Mouse (Mus musculus) liver, embryonic 12.5 days (tissue): Measurements from ENCODE around the gene Gm5861. TPM values are rescaled to one million over a fixed set of nuclear protein-coding genes. Genes with fewer than 3 reads are reported as not detected.
"Not testable (repeated sequence)": the region's sequence is repeated elsewhere in the genome, so short reads cannot be mapped to it uniquely, and the experiment has no call there.

Experiments used
- ATAC-seq: fragments of 200-750 bp; cut with Nextera tagmentation; 2 replicates; pipeline ENCODE4 v1.8.0; 2017; ENCODE audit warnings: moderate number of reproducible peaks, mild to moderate bottlenecking, moderate library complexity
- H3K27ac ChIP-seq: fragments of 300-500 bp; sonication (generic); 2 replicates; pipeline ENCODE4 v1.5.1; 2016; ENCODE audit warnings: mild to moderate bottlenecking
- H3K27me3 ChIP-seq: fragments of 300-500 bp; sonication (generic); replicated peaks from 2 replicates; pipeline ENCODE4 v1.6.1; 2016; ENCODE audit warnings: mild to moderate bottlenecking, moderate library complexity
- H3K36me3 ChIP-seq: fragments of 300-500 bp; sonication (generic); 2 replicates; pipeline ENCODE4 v1.6.1; 2016; ENCODE audit warnings: mild to moderate bottlenecking, moderate library complexity
- H3K4me1 ChIP-seq: fragments of 300-500 bp; sonication (generic); 2 replicates; pipeline ENCODE4 v1.6.1; 2016
- H3K4me2 ChIP-seq: fragments of 300-500 bp; sonication (generic); 2 replicates; pipeline ENCODE4 v1.6.1; 2016; ENCODE audit warnings: mild to moderate bottlenecking, moderate library complexity
- H3K4me3 ChIP-seq: fragments of 300-500 bp; sonication (generic); 2 replicates; pipeline ENCODE4 v1.5.1; 2016; ENCODE audit warnings: mild to moderate bottlenecking, moderate library complexity
- H3K9ac ChIP-seq: fragments of 300-500 bp; sonication (generic); 2 replicates; pipeline ENCODE4 v1.6.1; 2016; ENCODE audit warnings: mild to moderate bottlenecking, moderate library complexity
- H3K9me3 ChIP-seq: fragments of 300-500 bp; sonication (generic); replicated peaks from 2 replicates; pipeline ENCODE4 v1.6.1; 2016; ENCODE audit warnings: mild to moderate bottlenecking, moderate library complexity
- WGBS: fragments of 180-500 bp; shearing (Covaris S2); methylation state at CpG from one replicate; pipeline ENCODE4 v1.1.7; 2016; ENCODE audit not compliant: insufficient replicate concordance; 5-methylcytosine and 5-hydroxymethylcytosine counted together
- polyA plus RNA-seq: library from polyadenylated mRNA; unstranded; fragments of >200 nt; fragmentation: Nextera tagmentation; extraction: Ambion mirVana; gene quantifications from 2 replicates; pipeline ENCODE4 v1.2.1, GENCODE M21; 2016

Gm5861 gene
- not detected in 2 replicates for polyA plus RNA-seq

- not testable (repeated sequence) for H3K9me3 ChIP-seq, H3K4me2 ChIP-seq, H3K27ac ChIP-seq, H3K27me3 ChIP-seq, ATAC-seq, H3K36me3 ChIP-seq, H3K9ac ChIP-seq, H3K4me3 ChIP-seq, H3K4me1 ChIP-seq
- 35% methylated on average over 2 of the region's 3 CpGs for WGBS
Observed at GRCm38 (mm10) chr5:11182772-11183171, at the start of gene Gm5861. Gm5861 (plus strand) TSS chr5:11183072.

- not testable (repeated sequence) for H3K27ac ChIP-seq, H3K4me3 ChIP-seq, H3K4me2 ChIP-seq, ATAC-seq, H3K4me1 ChIP-seq, H3K36me3 ChIP-seq, H3K9ac ChIP-seq, H3K9me3 ChIP-seq, H3K27me3 ChIP-seq
- WGBS = 77% methylated on average over 12 of the region's 12 CpGs
Observed at GRCm38 (mm10) chr5:11138031-11138430, 44.8 kb upstream of the Gm5861 start.

Other genes with a start within 250 kb of the Gm5861 start
- gene Gm8871, start 235.3 kb upstream of the Gm5861 start, polyA plus RNA-seq = not detected in 2 replicates
- 0.14 TPM in 1 of 2 replicates, not detected in the other for gene Gm8857, start 235.3 kb upstream of the Gm5861 start, polyA plus RNA-seq
- not detected in 2 replicates for gene Gm8879, start 55.4 kb upstream of the Gm5861 start, polyA plus RNA-seq
- not detected in 2 replicates for gene Gm8890, start 73.0 kb downstream of the Gm5861 start, polyA plus RNA-seq
- gene Speer1, start 158.4 kb downstream of the Gm5861 start, polyA plus RNA-seq = not detected in 2 replicates
- not detected in 2 replicates for gene Gm8897, start 233.3 kb downstream of the Gm5861 start, polyA plus RNA-seq